Mouse (Mus musculus) neural tube, embryonic 12.5 days (tissue): ENCODE data around the gene Msrb2. TPM values are rescaled to one million over a fixed set of nuclear protein-coding genes. Genes with fewer than 3 reads are reported as not detected.

ENCODE experiments used
- ATAC-seq: fragments of 200-750 bp; cut with Nextera tagmentation; 2 replicates; pipeline ENCODE4 v1.8.0; 2017; ENCODE audit warnings: low read depth, mild to moderate bottlenecking, moderate TSS enrichment, moderate library complexity; ENCODE audit not compliant: low FRiP score
- H3K27ac ChIP-seq: fragments of 300-500 bp; sonication (generic); 2 replicates; pipeline ENCODE4 v1.5.1; 2016
- H3K27me3 ChIP-seq: fragments of 300-500 bp; sonication (generic); replicated peaks from 2 replicates; pipeline ENCODE4 v1.6.1; 2016; ENCODE audit warnings: mild to moderate bottlenecking
- H3K36me3 ChIP-seq: fragments of 300-500 bp; sonication (generic); 2 replicates; pipeline ENCODE4 v1.6.1; 2016; ENCODE audit warnings: mild to moderate bottlenecking
- H3K4me1 ChIP-seq: fragments of 300-500 bp; sonication (generic); 2 replicates; pipeline ENCODE4 v1.6.1; 2016
- H3K4me2 ChIP-seq: fragments of 300-500 bp; sonication (generic); replicated peaks from 2 replicates; pipeline ENCODE4 v1.6.1; 2016; ENCODE audit warnings: mild to moderate bottlenecking
- H3K4me3 ChIP-seq: fragments of 300-500 bp; sonication (generic); 2 replicates; pipeline ENCODE4 v1.5.1; 2016
- H3K9ac ChIP-seq: fragments of 300-500 bp; sonication (generic); 2 replicates; pipeline ENCODE4 v1.6.1; 2016; ENCODE audit warnings: mild to moderate bottlenecking
- H3K9me3 ChIP-seq: fragments of 300-500 bp; sonication (generic); 2 replicates; pipeline ENCODE4 v1.6.1; 2016; ENCODE audit warnings: mild to moderate bottlenecking
- WGBS: fragments of 180-500 bp; shearing (Covaris S2); methylation state at CpG from one replicate; pipeline ENCODE4 v1.1.7; 2016; 5-methylcytosine and 5-hydroxymethylcytosine counted together
- polyA plus RNA-seq: library from polyadenylated mRNA; unstranded; fragments of >200 nt; fragmentation: Nextera tagmentation; extraction: Ambion mirVana; gene quantifications from 2 replicates; pipeline ENCODE4 v1.2.1, GENCODE M21; 2016

Msrb2 gene
- polyA plus RNA-seq = 12.6 and 13.2 TPM in 2 replicates

- no peak within 1 kb of the TSS for H3K27ac ChIP-seq
- 1% methylated on average over 39 of the region's 39 CpGs for WGBS
- peak within 1 kb of the TSS; percentile 73 for H3K4me2 ChIP-seq
- H3K4me1 ChIP-seq = no peaks in the 10 kb centered on the region
- peak within 1 kb of the TSS; percentile 76 for H3K9ac ChIP-seq
- no peaks in the 10 kb centered on the region for H3K36me3 ChIP-seq
- no peaks in the 10 kb centered on the region for H3K27me3 ChIP-seq
- H3K4me3 ChIP-seq = peak within 1 kb of the TSS; percentile 62
- no peaks in the 10 kb centered on the region for H3K9me3 ChIP-seq
- ATAC-seq = peak; percentile 90
Observed at GRCm38 (mm10) chr2:19371390-19372158, at the start of gene Msrb2. TSS of gene Msrb2 (plus strand) at chr2:19371440.

GRCm38 (mm10) chr2:19322448-19322847 lies 48.8 kb upstream of the Msrb2 start:
- Histone ChIP-seq H3K4me2 (no peak overlapping the region), H3K27me3 (no peaks in the 10 kb centered on the region), H3K9ac (no peak overlapping the region), H3K36me3 (no peaks in the 10 kb centered on the region), H3K4me3 (no peak overlapping the region), H3K9me3 (no peaks in the 10 kb centered on the region), H3K27ac (no peak overlapping the region), H3K4me1 (no peaks in the 10 kb centered on the region)
- WGBS = 81% methylated on average over 9 of the region's 9 CpGs
- no peak for ATAC-seq

DNA sequence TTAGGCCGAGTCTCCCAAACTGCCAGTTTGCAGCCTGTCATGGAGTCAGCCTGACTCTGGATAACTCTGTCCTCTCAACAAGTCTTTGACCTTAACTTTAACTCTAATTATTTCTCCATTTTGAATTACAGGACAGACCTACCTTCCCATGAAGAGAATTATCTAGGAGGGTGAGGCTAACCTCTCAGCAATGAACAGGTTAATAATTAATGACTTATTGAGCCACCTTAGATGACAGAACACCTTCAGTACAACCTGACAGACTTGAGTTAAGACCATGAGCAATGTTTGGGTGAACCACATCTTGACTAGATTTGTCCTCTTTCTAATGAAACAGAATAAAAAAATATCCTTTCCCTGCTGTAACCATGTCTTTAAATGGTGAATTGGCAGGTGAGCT lies 44.9 kb upstream of the Msrb2 start:
- WGBS = 85% methylated on average over 1 of the region's 1 CpGs
- H3K27ac ChIP-seq = no peak overlapping the region
- no peak overlapping the region for H3K9ac ChIP-seq
- H3K9me3 ChIP-seq = no peaks in the 10 kb centered on the region
- H3K4me2 ChIP-seq = no peak overlapping the region
- no peaks in the 10 kb centered on the region for H3K27me3 ChIP-seq
- no peak for ATAC-seq
- H3K4me1 ChIP-seq = no peaks in the 10 kb centered on the region
- H3K36me3 ChIP-seq = no peaks in the 10 kb centered on the region
- no peak overlapping the region for H3K4me3 ChIP-seq

- ATAC-seq = no peak
- H3K36me3 ChIP-seq = no peaks in the 10 kb centered on the region
- 82% methylated on average over 4 of the region's 4 CpGs for WGBS
Observed at GRCm38 (mm10) chr2:19327811-19328210, 43.4 kb upstream of the Msrb2 start.

GRCm38 (mm10) chr2:19343901-19344635 lies 27.2 kb upstream of the Msrb2 start:
- Histone ChIP-seq H3K4me3 (no peak overlapping the region), H3K4me2 (peak overlapping the region; percentile 35), H3K27ac (no peak overlapping the region), H3K4me1 (no peaks in the 10 kb centered on the region), H3K9ac (no peak overlapping the region), H3K9me3 (no peaks in the 10 kb centered on the region), H3K36me3 (no peaks in the 10 kb centered on the region), H3K27me3 (no peaks in the 10 kb centered on the region)
- peak; percentile 17 for ATAC-seq
- WGBS = 55% methylated on average over 10 of the region's 10 CpGs

More at GRCm38 (mm10) chr2:19327811-19328210, 43.4 kb upstream of the Msrb2 start:
- Histone ChIP-seq H3K27me3 (no peaks in the 10 kb centered on the region), H3K4me1 (no peaks in the 10 kb centered on the region), H3K27ac (no peak overlapping the region), H3K4me2 (no peak overlapping the region), H3K9ac (no peak overlapping the region), H3K9me3 (no peaks in the 10 kb centered on the region), H3K4me3 (no peak overlapping the region)

GRCm38 (mm10) chr2:19344636-19345413 lies 26.4 kb upstream of the Msrb2 start:
- Histone ChIP-seq H3K4me3 (no peak overlapping the region), H3K4me2 (peak overlapping the region; percentile 35), H3K36me3 (no peaks in the 10 kb centered on the region), H3K4me1 (no peaks in the 10 kb centered on the region), H3K27me3 (no peaks in the 10 kb centered on the region), H3K27ac (no peak overlapping the region), H3K9me3 (no peaks in the 10 kb centered on the region), H3K9ac (peak overlapping the region; percentile 21; the same call in 1 of the 2 replicates)
- 32% methylated on average over 20 of the region's 20 CpGs for WGBS
- peak; percentile 89 for ATAC-seq

DNA sequence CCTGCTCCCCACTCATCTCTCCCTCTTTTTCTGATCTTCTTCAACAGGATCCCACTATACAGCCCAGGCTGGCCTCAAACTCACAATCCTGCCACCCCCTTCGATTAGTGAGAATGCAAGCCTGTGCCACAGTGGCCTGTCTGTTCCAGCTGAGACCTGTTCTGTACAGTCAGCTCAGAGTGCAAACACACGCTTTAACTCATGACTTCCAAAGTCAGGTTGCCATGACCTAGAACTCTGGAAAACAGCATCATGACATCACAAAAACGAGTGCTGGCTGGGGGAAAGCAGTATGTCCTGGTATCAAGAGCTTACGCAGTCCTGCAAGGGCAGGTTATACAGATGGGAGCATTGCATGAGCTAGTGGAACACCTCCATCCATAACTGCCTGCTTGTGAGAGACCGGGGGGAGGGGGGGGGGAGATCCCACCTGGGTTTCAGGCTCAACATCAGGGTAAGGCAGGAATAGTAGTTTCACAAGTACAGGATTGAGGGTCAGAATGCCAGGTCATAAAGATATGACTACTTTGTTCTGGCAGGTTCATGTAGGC lies 25.8 kb upstream of the Msrb2 start:
- Histone ChIP-seq H3K4me2 (peak overlapping the region; percentile 35), H3K36me3 (no peaks in the 10 kb centered on the region), H3K27ac (no peak overlapping the region), H3K9me3 (no peaks in the 10 kb centered on the region), H3K27me3 (no peaks in the 10 kb centered on the region), H3K4me3 (no peak overlapping the region), H3K4me1 (no peaks in the 10 kb centered on the region), H3K9ac (peak overlapping the region; percentile 3; the same call in 1 of the 2 replicates)
- peak; percentile 55 for ATAC-seq
- WGBS = 84% methylated on average over 5 of the region's 5 CpGs

DNA sequence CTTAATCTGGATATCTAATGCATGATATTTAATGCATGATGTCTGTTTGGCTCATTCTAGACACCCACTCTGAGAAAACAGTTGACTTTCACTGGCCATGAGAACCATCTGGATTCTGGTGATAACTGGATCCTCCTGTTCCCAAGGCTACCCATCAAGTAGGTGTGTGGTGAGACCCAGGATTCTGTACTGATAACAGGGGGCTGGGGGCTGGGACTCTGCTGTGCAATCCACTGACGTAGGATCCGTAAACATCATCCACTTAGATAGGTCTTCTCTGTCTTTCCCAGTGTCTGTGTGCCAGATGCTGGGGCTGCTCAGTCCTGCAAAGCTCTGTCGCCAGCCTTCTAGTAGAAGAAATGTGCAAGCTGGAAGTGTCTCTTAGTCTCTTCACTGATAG lies 22.8 kb upstream of the Msrb2 start:
- Histone ChIP-seq H3K4me3 (no peak overlapping the region), H3K4me2 (no peak overlapping the region), H3K36me3 (no peaks in the 10 kb centered on the region), H3K4me1 (no peaks in the 10 kb centered on the region), H3K27me3 (no peaks in the 10 kb centered on the region), H3K9ac (no peak overlapping the region), H3K9me3 (no peaks in the 10 kb centered on the region), H3K27ac (no peak overlapping the region)
- 84% methylated on average over 3 of the region's 3 CpGs for WGBS
- ATAC-seq = no peak

- Histone ChIP-seq H3K4me1 (no peaks in the 10 kb centered on the region), H3K27ac (no peak overlapping the region), H3K9ac (no peak overlapping the region), H3K9me3 (no peaks in the 10 kb centered on the region), H3K4me2 (no peak overlapping the region), H3K27me3 (no peaks in the 10 kb centered on the region), H3K36me3 (no peaks in the 10 kb centered on the region), H3K4me3 (no peak overlapping the region)
- ATAC-seq = no peak
- WGBS = 87% methylated on average over 5 of the region's 5 CpGs
Observed at GRCm38 (mm10) chr2:19350167-19350566, 21.1 kb upstream of the Msrb2 start.

DNA sequence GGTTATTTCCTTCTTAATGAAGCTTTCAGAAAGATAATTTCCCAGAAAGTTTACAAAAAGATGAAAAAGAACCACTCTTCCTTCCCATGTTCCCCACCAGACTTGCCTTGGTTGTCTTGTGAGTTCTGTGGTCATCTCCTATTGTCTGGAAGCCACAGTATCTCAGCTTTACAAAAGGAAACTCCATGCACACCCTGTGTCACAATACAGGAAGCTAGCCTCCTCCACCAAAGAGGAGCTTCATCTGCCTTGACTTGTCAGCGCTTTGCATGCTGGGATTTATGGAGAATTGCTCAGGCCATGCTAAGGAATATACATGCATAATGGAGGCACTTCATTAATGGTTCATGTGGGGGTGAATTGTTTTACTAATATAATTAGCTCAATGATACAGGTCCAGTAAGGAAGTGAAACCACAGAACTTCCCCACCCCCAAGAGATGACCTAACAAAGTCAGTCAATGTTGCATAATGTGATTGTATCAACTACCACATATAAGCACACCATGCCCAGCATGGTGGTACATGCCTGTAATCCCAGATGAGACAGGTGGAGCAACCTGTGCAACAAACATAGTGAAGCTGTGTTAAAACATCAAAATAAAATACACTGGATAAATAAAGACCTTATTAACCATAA lies 19.5 kb upstream of the Msrb2 start:
- 95% methylated on average over 1 of the region's 1 CpGs for WGBS
- no peak overlapping the region for H3K4me2 ChIP-seq
- no peak overlapping the region for H3K4me3 ChIP-seq
- no peaks in the 10 kb centered on the region for H3K27me3 ChIP-seq
- no peaks in the 10 kb centered on the region for H3K36me3 ChIP-seq
- no peak overlapping the region for H3K27ac ChIP-seq
- H3K9me3 ChIP-seq = no peaks in the 10 kb centered on the region
- ATAC-seq = no peak
- no peaks in the 10 kb centered on the region for H3K4me1 ChIP-seq
- no peak overlapping the region for H3K9ac ChIP-seq

- WGBS = 93% methylated on average over 2 of the region's 2 CpGs
Observed at GRCm38 (mm10) chr2:19353158-19353557, 18.1 kb upstream of the Msrb2 start.

More at GRCm38 (mm10) chr2:19353158-19353557, 18.1 kb upstream of the Msrb2 start:
- H3K4me3 ChIP-seq = no peak overlapping the region
- H3K27me3 ChIP-seq = no peaks in the 10 kb centered on the region
- H3K4me2 ChIP-seq = no peak overlapping the region
- no peak for ATAC-seq
- H3K27ac ChIP-seq = no peak overlapping the region
- no peaks in the 10 kb centered on the region for H3K9me3 ChIP-seq
- no peaks in the 10 kb centered on the region for H3K36me3 ChIP-seq
- no peaks in the 10 kb centered on the region for H3K4me1 ChIP-seq
- no peak overlapping the region for H3K9ac ChIP-seq
